Mouse (Mus musculus) frontal cortex, postnatal 14 days (tissue): ENCODE data around the gene H2-Oa.
A peak's percentile ranks its signal among the peaks of the same experiment; 100 is the strongest.

ENCODE experiments used
- DNase-seq, 2 experiments: peaks; one replicate each; pipeline ENCODE4 v3.0.0; 2022; ENCODE audit warnings: low spot score in 2 of 2

Gene H2-Oa

GRCm38 (mm10) chr17:34101604-34102032, 9.5 kb downstream of the H2-Oa start:
- peak; percentile 72 to 92 for DNase-seq

DNA sequence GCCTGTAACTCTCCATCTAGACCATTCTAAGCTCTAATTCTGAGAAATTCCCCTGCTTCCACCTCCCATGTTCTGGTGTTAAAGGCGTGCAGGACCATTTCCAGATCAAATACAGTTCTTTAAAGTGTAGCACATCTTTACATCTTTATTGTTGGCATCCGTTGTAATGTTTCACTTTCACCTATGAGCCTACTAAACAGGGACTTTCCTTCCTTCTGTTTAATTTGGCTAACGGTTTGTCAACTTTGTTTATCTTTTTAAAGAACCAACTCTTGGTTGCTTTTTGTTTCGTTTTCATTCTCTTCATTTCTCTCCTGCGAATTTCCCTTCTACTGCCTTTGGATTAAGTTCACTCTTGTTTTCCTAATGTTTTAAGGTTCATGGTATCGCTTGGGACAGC, 10.7 kb downstream of the H2-Oa start:
- no peak for DNase-seq

GRCm38 (mm10) chr17:34104804-34105203, 12.7 kb downstream of the H2-Oa start:
- no peak for DNase-seq

- no peak for DNase-seq
These were observed 14.4 kb downstream of the H2-Oa start for GRCm38 (mm10) chr17:34106555-34106954.

DNA sequence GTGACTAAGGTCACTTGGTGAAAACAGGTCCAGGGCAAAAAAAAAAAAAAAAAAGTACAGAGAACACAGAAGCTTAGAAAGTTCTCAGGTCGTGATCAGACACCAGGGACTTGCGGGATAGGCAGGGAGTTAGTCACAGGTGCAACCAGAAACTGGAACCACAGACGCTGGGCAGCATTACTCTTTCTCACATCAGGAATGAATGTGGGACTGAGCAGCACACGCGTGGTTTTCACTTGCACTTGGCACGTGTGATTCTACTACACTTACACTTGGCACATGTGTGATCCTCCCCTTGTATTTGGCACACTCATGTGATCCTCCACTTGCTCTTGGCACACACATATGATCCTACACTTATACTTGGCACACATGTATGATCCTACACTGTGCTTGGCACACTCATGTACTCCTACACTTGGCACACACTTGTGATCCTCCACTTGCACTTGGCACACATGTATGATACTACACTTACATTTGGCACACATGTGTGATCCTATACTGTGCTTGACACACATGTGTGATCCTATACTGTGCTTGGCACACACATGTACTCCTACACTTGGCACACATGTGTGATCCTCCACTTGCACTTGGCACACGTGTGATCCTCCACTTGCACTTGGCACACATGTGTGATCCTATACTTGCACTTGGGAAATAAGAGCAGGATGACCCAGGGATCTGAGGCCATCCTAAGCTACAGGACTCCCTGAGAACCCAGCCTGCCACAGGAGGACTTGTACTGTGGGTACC, 15.1 kb downstream of the H2-Oa start:
- no peak for DNase-seq

- DNase-seq, result no peak
These were observed 16.3 kb downstream of the H2-Oa start for GRCm38 (mm10) chr17:34108460-34108859.

DNA sequence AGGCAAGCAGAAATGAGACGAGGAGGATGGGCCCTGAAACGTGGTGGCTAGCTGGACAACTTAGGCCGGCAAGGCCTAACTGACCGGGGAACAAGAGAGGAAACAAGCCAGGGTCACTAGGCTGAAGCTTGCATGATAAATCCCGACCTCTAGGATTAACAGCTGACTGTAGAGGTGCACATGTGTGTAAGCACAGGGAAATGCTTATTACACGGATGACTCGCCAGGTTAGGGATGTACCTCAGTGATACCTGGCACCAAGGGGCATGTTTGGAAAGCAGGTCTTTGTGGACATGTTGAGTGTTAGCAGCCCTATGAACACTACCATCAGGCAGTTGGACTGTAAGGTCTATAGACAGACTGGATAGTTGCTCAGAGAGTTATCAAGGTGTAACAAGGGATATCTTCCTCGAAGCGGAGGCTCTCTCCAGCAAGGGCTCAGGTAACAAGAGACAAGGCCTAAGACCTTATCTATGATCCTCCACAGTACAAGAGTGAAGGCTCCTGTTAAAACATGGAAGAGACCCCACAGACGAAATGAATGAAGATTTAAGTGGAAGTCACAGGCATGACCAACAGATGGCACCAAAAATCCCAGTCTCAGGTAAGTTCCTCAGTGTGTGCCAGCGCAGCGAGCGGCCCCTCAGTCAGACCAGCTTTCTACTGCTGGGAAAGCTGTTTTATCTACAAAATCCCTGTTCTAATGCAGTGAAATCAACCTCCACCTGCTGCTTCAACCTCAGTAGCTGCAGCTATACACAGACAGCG, 17.1 kb downstream of the H2-Oa start:
- DNase-seq, result no peak

GRCm38 (mm10) chr17:34109806-34110195, 17.7 kb downstream of the H2-Oa start:
- no peak for DNase-seq

DNA sequence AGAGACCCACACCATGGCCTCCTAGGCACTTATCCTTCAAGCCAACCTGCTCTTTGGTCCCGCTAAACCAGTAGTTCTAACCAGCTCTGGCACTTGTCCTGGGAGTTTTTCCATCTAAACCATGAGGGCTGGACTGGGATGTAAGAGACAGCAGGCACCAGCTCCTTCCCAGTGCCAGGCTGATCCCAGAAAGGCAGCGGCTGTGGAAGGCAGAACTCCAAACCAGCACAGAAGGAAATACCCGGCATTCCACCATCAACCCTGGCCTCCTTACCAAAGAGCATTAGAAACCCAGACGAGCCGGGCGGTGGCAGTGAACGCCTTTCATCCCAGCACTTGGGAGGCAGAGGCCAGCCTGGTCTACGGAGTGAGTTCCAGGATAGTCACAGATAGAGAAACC, 18.2 kb downstream of the H2-Oa start:
- no peak for DNase-seq

DNA sequence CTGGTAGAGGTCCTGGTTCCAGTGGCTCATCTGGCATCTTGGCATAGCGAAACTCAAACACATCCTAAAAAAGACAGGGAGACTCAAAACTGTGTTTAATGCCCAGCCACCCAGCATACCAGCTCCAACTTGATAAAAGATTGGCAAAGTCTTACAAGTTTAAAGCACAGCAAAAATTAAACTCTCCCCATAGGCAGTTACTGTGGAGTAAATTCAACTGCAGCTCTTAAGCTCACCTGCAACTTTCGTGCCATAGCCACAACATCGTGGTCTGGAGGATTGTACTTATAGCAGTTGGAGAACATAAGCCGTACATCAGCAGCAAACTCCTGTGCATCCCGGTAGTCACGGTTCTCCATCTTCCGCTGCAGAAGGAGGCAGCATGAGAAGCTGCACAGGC, 22.0 kb downstream of the H2-Oa start:
- no peak for DNase-seq

DNA sequence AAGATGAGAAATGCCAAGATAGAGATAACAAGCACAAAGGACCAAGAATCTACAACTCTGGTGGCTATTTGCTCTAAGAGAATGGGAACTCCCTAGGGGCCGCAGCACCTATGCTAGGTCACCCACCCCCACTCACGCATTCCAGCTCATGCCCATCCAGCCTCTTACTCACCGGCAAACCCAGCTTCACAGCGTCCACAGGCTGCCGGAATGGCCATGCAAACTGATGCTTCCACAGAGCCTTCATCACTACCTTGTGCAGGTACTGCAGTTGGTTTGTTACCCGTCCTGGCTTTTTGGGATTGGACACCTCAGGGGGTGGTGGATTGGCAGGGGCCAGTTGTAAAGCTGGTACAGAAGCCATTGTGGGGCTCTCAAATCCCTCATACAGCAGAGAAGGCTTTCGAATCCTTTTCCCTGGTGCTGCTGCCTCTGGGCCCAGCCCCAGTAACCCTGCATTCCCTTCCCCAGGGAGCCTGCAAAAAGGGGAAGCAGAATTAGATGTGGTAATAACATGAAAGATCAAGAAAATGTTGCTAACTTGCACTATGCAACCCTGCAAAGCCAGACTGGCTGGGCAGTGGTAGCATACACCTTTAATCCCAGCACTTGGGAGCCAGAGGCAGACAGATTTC, 24.7 kb downstream of the H2-Oa start:
- DNase-seq, result no peak

- no peak for DNase-seq
These were observed 25.4 kb downstream of the H2-Oa start for GRCm38 (mm10) chr17:34117421-34118112.

GRCm38 (mm10) chr17:34118113-34118872, 26.2 kb downstream of the H2-Oa start:
- DNase-seq, result no peak

DNA sequence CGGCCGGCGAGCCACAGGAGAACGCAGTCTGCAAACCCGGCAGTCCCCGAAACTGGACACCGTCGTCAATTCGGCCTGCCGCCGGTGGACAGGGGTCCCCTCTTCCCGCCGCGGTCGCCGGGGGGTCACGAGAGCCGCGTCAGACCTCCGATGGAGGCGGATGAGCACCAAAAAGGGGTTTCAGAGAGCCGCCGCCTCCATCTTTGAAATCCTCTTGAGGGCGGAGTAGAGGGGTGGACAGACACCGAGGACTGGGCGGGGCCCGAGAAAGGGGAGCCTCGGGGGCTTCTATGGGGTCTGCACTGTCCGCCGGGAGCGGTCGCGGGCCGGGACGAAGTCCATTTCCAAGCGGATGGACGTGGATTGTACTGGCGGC, 26.7 kb downstream of the H2-Oa start:
- no peak for DNase-seq

- DNase-seq, result peak; percentile 98 to 99
These were observed 27.4 kb downstream of the H2-Oa start, which contains the start of gene H2-DMa for GRCm38 (mm10) chr17:34119249-34120179. H2-DMa (plus strand) TSS chr17:34119541.

- DNase-seq, result peak; percentile 80 to 85
These were observed 28.1 kb downstream of the H2-Oa start for GRCm38 (mm10) chr17:34120180-34120723.

GRCm38 (mm10) chr17:34120814-34121171, 28.7 kb downstream of the H2-Oa start:
- DNase-seq, result peak; percentile 63 to 65

DNA sequence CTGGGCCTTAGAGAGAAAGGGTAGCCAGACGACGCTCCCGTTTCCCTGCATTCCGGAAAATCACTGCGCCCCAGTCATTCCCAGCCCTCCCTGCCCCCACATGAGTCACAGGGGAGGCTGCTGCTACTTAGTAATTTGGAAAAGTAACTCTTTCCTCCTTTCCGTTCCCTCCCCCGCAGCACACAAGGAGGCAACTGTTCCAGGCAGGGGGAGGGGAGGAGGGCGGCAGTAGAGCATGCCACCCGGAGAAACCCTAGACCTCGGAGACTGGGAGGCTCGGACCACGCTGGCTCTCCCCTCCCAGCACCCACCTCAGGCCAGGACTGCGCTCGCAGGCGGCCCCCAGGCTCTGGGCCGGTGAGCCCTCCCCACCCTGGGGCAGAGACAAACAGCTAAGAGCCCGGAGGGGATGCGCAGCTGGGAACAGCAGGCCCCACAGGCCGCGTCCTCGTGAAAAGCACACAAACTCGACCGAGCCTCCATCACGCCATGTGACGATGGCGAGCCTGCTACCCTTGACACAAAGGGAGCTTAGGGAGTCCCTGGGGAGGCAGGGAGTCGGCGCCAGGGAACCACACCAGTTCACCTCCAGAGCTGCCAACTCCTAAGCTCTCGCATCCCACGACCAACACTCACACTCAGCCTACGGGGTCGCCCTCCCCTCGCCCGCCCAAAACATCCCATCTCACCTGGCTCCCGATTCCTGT, 29.2 kb downstream of the H2-Oa start:
- peak; percentile 80 to 89 for DNase-seq

- DNase-seq, result peak; percentile 61 to 68
These were observed 29.7 kb downstream of the H2-Oa start for GRCm38 (mm10) chr17:34121879-34122187.
